Mouse (Mus musculus): ENCODE results near the gene Fam107b. TPM values are rescaled to one million over a fixed set of nuclear protein-coding genes. Genes with fewer than 3 reads are reported as not detected.

The Fam107b gene
- 30.2 and 38.9 TPM in 2 replicates for polyA plus RNA-seq (2012; rRNA removed)

GRCm38 (mm10) chr2:3570186-3570585 lies at the start of gene Fam107b:
Gene Fam107b, plus strand, starts transcription at chr2:3570488.

Other genes with a start within 250 kb of the Fam107b start
- gene Rpp38, start 237.8 kb upstream of the Fam107b start, polyA plus RNA-seq (2012; rRNA removed), result 12.8 and 14.3 TPM in 2 replicates
- 1.3 and 1.4 TPM in 2 replicates for gene Acbd7, start 234.3 kb upstream of the Fam107b start, polyA plus RNA-seq (2012; rRNA removed)
- gene Olah, start 173.3 kb upstream of the Fam107b start, polyA plus RNA-seq (2012; rRNA removed), result 0.05 TPM in 1 of 2 replicates, not detected in the other
- 1.4 and 1.6 TPM in 2 replicates for gene Meig1, start 147.8 kb upstream of the Fam107b start, polyA plus RNA-seq (2012; rRNA removed)
- gene Dclre1c, start 146.4 kb upstream of the Fam107b start, polyA plus RNA-seq (2012; rRNA removed), result 13.7 and 15.2 TPM in 2 replicates
- gene Suv39h2, start 95.5 kb upstream of the Fam107b start, polyA plus RNA-seq (2012; rRNA removed), result 9.2 and 12.3 TPM in 2 replicates
- 6.8 and 7.7 TPM in 2 replicates for gene Gm45902, start 57.7 kb upstream of the Fam107b start, polyA plus RNA-seq (2012; rRNA removed)
- gene Hspa14, start 57.7 kb upstream of the Fam107b start, polyA plus RNA-seq (2012; rRNA removed), result 73.5 and 79.9 TPM in 2 replicates
- 0.32 and 0.44 TPM in 2 replicates for gene Cdnf, start 57.5 kb upstream of the Fam107b start, polyA plus RNA-seq (2012; rRNA removed)